Mouse (Mus musculus): ENCODE measurements at regions not wholly inside any gene's neighbourhood (a gene's known extent, or its start where the extent isn't known, plus 50 kb on each side); places are given as distances from the start of the nearest gene placed in this dataset.

DNA sequence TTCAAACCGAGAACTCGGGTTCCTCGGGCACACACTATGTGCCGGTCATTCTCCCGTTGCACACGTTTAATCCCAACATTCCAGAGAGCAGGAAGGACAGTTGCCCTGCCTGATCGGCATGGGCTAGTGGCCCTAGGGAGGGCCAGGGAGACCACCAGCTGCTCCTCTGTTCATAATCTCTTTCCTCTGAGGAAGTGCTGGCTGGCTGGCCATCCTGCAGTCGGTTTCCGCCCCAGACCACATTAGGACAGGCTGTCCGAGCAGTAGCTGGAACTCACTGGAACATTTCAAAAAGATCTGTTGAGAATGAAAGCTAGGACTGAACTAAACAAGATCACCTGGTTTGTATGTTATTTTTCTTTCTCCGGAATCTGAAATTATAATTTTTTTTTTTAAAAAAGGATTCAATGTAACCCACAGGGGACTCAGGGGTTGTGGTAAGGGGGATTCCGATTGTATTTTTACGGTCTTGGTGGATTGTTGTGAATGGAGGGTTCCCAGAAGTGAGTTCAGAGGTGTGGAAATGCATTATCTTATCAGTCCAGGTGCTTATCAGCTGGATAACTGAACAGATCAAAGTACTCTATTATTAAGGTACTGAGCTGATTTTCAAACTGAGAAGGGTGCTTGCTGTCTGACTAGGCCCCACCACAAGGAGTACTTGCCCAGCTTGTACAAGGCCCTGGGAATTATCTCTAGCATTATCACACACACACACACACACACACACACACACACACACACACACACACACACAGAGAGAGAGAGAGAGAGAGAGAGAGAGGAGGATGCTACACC is 131.4 kb downstream of the Ly86 start:
- TF ChIP-seq CTCF (IDR thresholded peaks at IDR 0.05; ENCODE audit: low read depth) (no peak), EP300 (IDR thresholded peaks at IDR 0.05; ENCODE audit: low read depth) (no peak)

All from liver, embryonic 14.5 days (tissue).